Mouse (Mus musculus): ENCODE results near the gene Uba1.

GRCm38 (mm10) chrX:20616861-20617175, 41.3 kb upstream of the Uba1 start:
- TF ChIP-seq CTCF (IDR thresholded peaks at IDR 0.05; ENCODE audit: extremely low read depth, insufficient read length, insufficient replicate concordance, low read depth, low read length) (no peak), POLR2A (IDR thresholded peaks at IDR 0.05; ENCODE audit: low read depth, low read length) (no peak)

All from small intestine, adult 2 months (tissue).